Comparison of ENCODE assay signal across 8 mouse cellular contexts in the genomic region with DNA sequence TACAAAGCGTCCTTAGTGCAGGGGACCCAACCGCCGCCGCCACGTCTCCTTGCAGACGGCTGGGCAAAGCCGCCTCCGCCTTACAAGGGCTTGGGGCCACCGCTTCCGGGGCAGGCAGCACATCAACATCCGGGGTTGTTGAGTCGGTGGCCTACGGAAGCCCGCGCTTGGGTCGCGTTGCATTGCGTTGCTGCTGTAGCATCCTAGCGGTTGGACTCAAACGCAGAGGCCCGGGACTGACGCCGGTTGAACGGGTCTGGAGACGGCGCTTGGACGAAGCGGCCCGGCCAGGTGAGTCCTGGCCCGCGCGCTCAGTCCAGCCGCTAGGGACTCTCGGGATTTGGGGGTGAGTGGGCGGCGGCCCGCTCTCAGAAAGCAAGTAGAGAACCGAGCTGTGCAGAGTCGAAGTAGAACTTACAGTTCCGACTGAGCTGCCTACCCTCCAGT. TPM values are rescaled to one million over a fixed set of nuclear protein-coding genes. Genes with fewer than 3 reads are reported as not detected.
A peak's percentile ranks its signal among the peaks of the same experiment; 100 is the strongest.
DNase-seq lines count a peak whose midpoint lies in the region; ATAC-seq and TF ChIP-seq lines count a peak whose summit lies in the region.

Gene Erlec1 (minus strand): TSS at position 57 of the 447 bp plus-strand sequence.

- H3K9me3 ChIP-seq in hindbrain, embryonic 13.5 days, result peaks cover 16% of the 10 kb centered on the region

- POLR2A ChIA-PET in Patski (lab: Charles Lee), result no interaction called here

- H3K27ac ChIP-seq in hindbrain, embryonic 13.5 days, result peak within 1 kb of the TSS; percentile 92

- in situ Hi-C loops in Patski (cut with MboI; ENCODE audit: low pct_unique_long_range_greater_than_20kb), result loop anchor here (25.0 kb wide), 2 partner anchors 283 to 708 kb away; partner anchors contain the start of gene Bod1

- no peak for TF ChIP-seq CTCF in Patski (IDR thresholded peaks at IDR 0.05)

- peaks cover 33% of the 10 kb centered on the region for H3K36me3 ChIP-seq in hindbrain, embryonic 13.5 days

- no peaks in the 10 kb centered on the region for H3K27me3 ChIP-seq in Patski
- H3K27me3 ChIP-seq in hindbrain, embryonic 13.5 days, result no peaks in the 10 kb centered on the region

- under 1% methylated on average over 39 of the region's 40 CpGs for WGBS in hindbrain, embryonic 13.5 days

- peaks cover 14% of the 10 kb centered on the region for H3K4me1 ChIP-seq in hindbrain, embryonic 13.5 days (replicated peaks)

- peak within 1 kb of the TSS; percentile 93 for H3K9ac ChIP-seq in hindbrain, embryonic 13.5 days

- CTCF ChIA-PET in Patski (lab: Charles Lee), result interaction anchor here (1.4 kb wide), 1 partner anchor 684 kb away, joined by 3 read pairs; no protein-coding TSS in a partner anchor

- DNase-seq in Patski (ENCODE audit: low read depth, low spot score), result no peak
- peak; percentile 89 to 90 for DNase-seq in cerebellum, postnatal 14 days
- DNase-seq in frontal cortex, postnatal 14 days (ENCODE audit: low spot score in 2 of 2), result peak; percentile 85 to 86
- DNase-seq in layer of hippocampus, postnatal 25 days (ENCODE audit: extremely low spot score in 1 of 2, low spot score in 1 of 2), result peak; percentile 82 to 84
- DNase-seq in lung, postnatal 25 days (ENCODE audit: low spot score), result peak; percentile 88
- peak; percentile 89 for DNase-seq in retina, embryonic 14.5 days (ENCODE audit: low spot score)
- peak; percentile 90 for DNase-seq in thymus, postnatal 4 days

- peak; percentile 95 for ATAC-seq in Patski
- ATAC-seq in hindbrain, embryonic 13.5 days (ENCODE audit: low FRiP score), result peak; percentile 99

- peak within 1 kb of the TSS; percentile 82 for H3K4me2 ChIP-seq in hindbrain, embryonic 13.5 days

- peak within 1 kb of the TSS; percentile 81 for H3K4me3 ChIP-seq in hindbrain, embryonic 13.5 days

RNA-seq across cellular contexts. Expression of gene Erlec1, which starts in this region (rescaled TPM):
- polyA plus RNA-seq in Patski (2021), result 85.4 TPM
- 11.2 and 11.5 TPM in 2 replicates for polyA plus RNA-seq in hindbrain, embryonic 13.5 days (2015; fragmentation: Nextera tagmentation; extraction: Ambion mirVana)
- total RNA-seq in layer of hippocampus, postnatal 25 days (2021), result 10 to 100 TPM; 49.4 to 53.7 TPM
